Mouse (Mus musculus) heart, adult 2 months (tissue): ENCODE measurements at regions not wholly inside any gene's neighbourhood (a gene's known extent, or its start where the extent isn't known, plus 50 kb on each side); places are given as distances from the start of the nearest gene placed in this dataset.

Experiments used
- DNase-seq, 2 experiments: peaks; one replicate each; pipeline ENCODE4 v3.0.0; 2021
- H3K27ac ChIP-seq: fragments of 200-600 bp; 2 replicates; pipeline ENCODE4 v1.8.1; 2022
- H3K27me3 ChIP-seq: fragments of 200-500 bp; 2 replicates; pipeline ENCODE4 v1.6.1; 2012; ENCODE audit warnings: mild to moderate bottlenecking, low read length, inconsistent platforms, mixed read lengths; ENCODE audit not compliant: control insufficient read depth, insufficient read depth
- H3K36me3 ChIP-seq: fragments of 200-500 bp; 2 replicates; pipeline ENCODE4 v1.6.1; 2012; ENCODE audit warnings: low read length, inconsistent platforms; ENCODE audit not compliant: control insufficient read depth, insufficient read depth
- H3K4me1 ChIP-seq: fragments of 200-500 bp; 2 replicates; pipeline ENCODE4 v1.6.1; 2011; ENCODE audit warnings: low read length; ENCODE audit not compliant: control insufficient read depth, insufficient read depth
- H3K4me3 ChIP-seq: fragments of 200-600 bp; 2 replicates; pipeline ENCODE4 v1.8.1; 2022
- H3K79me2 ChIP-seq: fragments of 200-500 bp; replicated peaks from 2 replicates; pipeline ENCODE4 v1.6.1; 2012; ENCODE audit warnings: mild to moderate bottlenecking, inconsistent platforms, low read length, moderate library complexity, mixed read lengths; ENCODE audit not compliant: control insufficient read depth, insufficient read depth
- H3K9ac ChIP-seq: fragments of 200-500 bp; 2 replicates; pipeline ENCODE4 v1.6.1; 2012; ENCODE audit warnings: low read depth, mild to moderate bottlenecking, control low read depth, inconsistent platforms, low read length, mixed read lengths
- CTCF ChIP-seq: fragments of 200-600 bp; IDR thresholded peaks from 2 replicates; pipeline ENCODE4 v1.8.1; 2022; ENCODE audit warnings: antibody characterized with exemption, mild to moderate bottlenecking, moderate library complexity
- EP300 ChIP-seq: fragments of 200-500 bp; IDR thresholded peaks from 2 replicates; pipeline ENCODE4 v1.6.1; 2011; ENCODE audit warnings: low read depth, low read length, control low read depth; ENCODE audit not compliant: insufficient read depth
- POLR2A ChIP-seq: fragments of 200-500 bp; IDR thresholded peaks from 2 replicates; pipeline ENCODE4 v1.6.1; 2011; ENCODE audit warnings: mild to moderate bottlenecking, low read depth, low read length, control low read depth; ENCODE audit not compliant: insufficient read depth
- WGBS: fragments of 180-500 bp; shearing (Covaris S2); methylation state at CpG from one replicate; pipeline ENCODE4 v1.1.7; 2018; 5-methylcytosine and 5-hydroxymethylcytosine counted together
- intact Hi-C: fragments of 180-260 bp; cut with DNase I; formaldehyde crosslinking; loops from one replicate; pipeline ENCODE4 v1.15.1; 2025

GRCm38 (mm10) chr10:117443426-117444350, 63.9 kb upstream of the Cpsf6 start:
- H3K27me3 ChIP-seq = no peaks in the 10 kb centered on the region
- no peak overlapping the region for H3K4me3 ChIP-seq
- intact Hi-C loops = no loop called here
- DNase-seq = no peak
- no peaks in the 10 kb centered on the region for H3K79me2 ChIP-seq
- TF ChIP-seq POLR2A (no peak), CTCF (no peak), EP300 (no peak)
- H3K9ac ChIP-seq = no peak overlapping the region
- H3K4me1 ChIP-seq = no peaks in the 10 kb centered on the region
- 84% methylated on average over 4 of the region's 4 CpGs for WGBS
- H3K27ac ChIP-seq = no peak overlapping the region
- H3K36me3 ChIP-seq = no peaks in the 10 kb centered on the region

GRCm38 (mm10) chr10:117441979-117442803, 62.4 kb upstream of the Cpsf6 start:
- TF ChIP-seq POLR2A (no peak), EP300 (no peak)
- Histone ChIP-seq H3K4me3 (no peak overlapping the region), H3K27ac (no peak overlapping the region), H3K9ac (no peak overlapping the region), H3K4me1 (no peaks in the 10 kb centered on the region), H3K36me3 (no peaks in the 10 kb centered on the region), H3K79me2 (no peaks in the 10 kb centered on the region), H3K27me3 (no peaks in the 10 kb centered on the region)
- 91% methylated on average over 17 of the region's 17 CpGs for WGBS
- DNase-seq = no peak
- intact Hi-C loops = no loop called here

GRCm38 (mm10) chr10:117441121-117441978, 61.5 kb upstream of the Cpsf6 start:
- no peak overlapping the region for H3K9ac ChIP-seq
- no peaks in the 10 kb centered on the region for H3K4me1 ChIP-seq
- WGBS = 51% methylated on average over 24 of the region's 24 CpGs
- no peaks in the 10 kb centered on the region for H3K36me3 ChIP-seq
- no peaks in the 10 kb centered on the region for H3K27me3 ChIP-seq
- no peak for DNase-seq
- no peak overlapping the region for H3K27ac ChIP-seq
- TF ChIP-seq EP300 (no peak), CTCF (no peak), POLR2A (no peak)
- H3K4me3 ChIP-seq = no peak overlapping the region
- no peaks in the 10 kb centered on the region for H3K79me2 ChIP-seq
- intact Hi-C loops = no loop called here

GRCm38 (mm10) chr10:117440225-117440976, 60.6 kb upstream of the Cpsf6 start:
- Histone ChIP-seq H3K4me1 (no peaks in the 10 kb centered on the region), H3K36me3 (no peaks in the 10 kb centered on the region), H3K79me2 (no peaks in the 10 kb centered on the region), H3K27ac (no peak overlapping the region), H3K9ac (no peak overlapping the region), H3K4me3 (no peak overlapping the region), H3K27me3 (no peaks in the 10 kb centered on the region)
- TF ChIP-seq EP300 = no peak
- no peak for TF ChIP-seq POLR2A
- no peak for TF ChIP-seq CTCF
- DNase-seq = no peak
- WGBS = 85% methylated on average over 9 of the region's 9 CpGs
- intact Hi-C loops = no loop called here
